Mouse (Mus musculus) hindbrain, embryonic 11.5 days (tissue): Measurements from ENCODE around the gene Gmfb. TPM values are rescaled to one million over a fixed set of nuclear protein-coding genes. Genes with fewer than 3 reads are reported as not detected.

Experiments
- ATAC-seq: fragments of 200-750 bp; cut with Nextera tagmentation; 2 replicates; pipeline ENCODE4 v1.8.0; 2017; ENCODE audit warnings: mild to moderate bottlenecking, moderate TSS enrichment, moderate library complexity; ENCODE audit not compliant: low FRiP score
- DNase-seq: peaks from one replicate; pipeline ENCODE4 v3.0.0-alpha.2; 2015; ENCODE audit warnings: low spot score
- H3K27ac ChIP-seq: fragments of 300-500 bp; sonication (generic); 2 replicates; pipeline ENCODE4 v1.5.1; 2014; ENCODE audit warnings: mild to moderate bottlenecking, low read depth, low read length
- H3K27me3 ChIP-seq: fragments of 300-500 bp; sonication (generic); 2 replicates; pipeline ENCODE4 v1.6.1; 2014; ENCODE audit warnings: mild to moderate bottlenecking, low read length, moderate library complexity, mixed read lengths; ENCODE audit not compliant: control insufficient read depth, insufficient read depth
- H3K36me3 ChIP-seq: fragments of 300-500 bp; sonication (generic); 2 replicates; pipeline ENCODE4 v1.6.1; 2014; ENCODE audit warnings: mild to moderate bottlenecking, low read length, moderate library complexity, mixed read lengths; ENCODE audit not compliant: control insufficient read depth, insufficient read depth
- H3K4me1 ChIP-seq: fragments of 300-500 bp; sonication (generic); replicated peaks from 2 replicates; pipeline ENCODE4 v1.6.1; 2014; ENCODE audit warnings: low read length, mixed read lengths; ENCODE audit not compliant: control insufficient read depth, insufficient read depth
- H3K4me2 ChIP-seq: fragments of 300-500 bp; sonication (generic); replicated peaks from 2 replicates; pipeline ENCODE4 v1.6.1; 2014; ENCODE audit warnings: mild to moderate bottlenecking, low read depth, low read length
- H3K4me3 ChIP-seq: fragments of 300-500 bp; sonication (generic); 2 replicates; pipeline ENCODE4 v1.5.1; 2014; ENCODE audit warnings: low read depth, low read length
- H3K9ac ChIP-seq: fragments of 300-500 bp; sonication (generic); 2 replicates; pipeline ENCODE4 v1.6.1; 2014; ENCODE audit warnings: low read depth, low read length
- H3K9me3 ChIP-seq: fragments of 300-500 bp; sonication (generic); 2 replicates; pipeline ENCODE4 v1.6.1; 2016; ENCODE audit warnings: low read length; ENCODE audit not compliant: control insufficient read depth
- WGBS: fragments of 180-500 bp; shearing (Covaris S2); extraction: QIAGEN DNeasy Blood & Tissue Kit; methylation state at CpG from one replicate; pipeline ENCODE4 v1.1.7; 2014; 5-methylcytosine and 5-hydroxymethylcytosine counted together
- polyA plus RNA-seq: library from polyadenylated mRNA; unstranded; fragments of >200 nt; fragmentation: Nextera tagmentation; extraction: Ambion mirVana; gene quantifications from 2 replicates; pipeline ENCODE4 v1.2.1, GENCODE M21; 2014

Gene Gmfb
- polyA plus RNA-seq, 1 experiment from 2014 or later: 108 TPM

DNA sequence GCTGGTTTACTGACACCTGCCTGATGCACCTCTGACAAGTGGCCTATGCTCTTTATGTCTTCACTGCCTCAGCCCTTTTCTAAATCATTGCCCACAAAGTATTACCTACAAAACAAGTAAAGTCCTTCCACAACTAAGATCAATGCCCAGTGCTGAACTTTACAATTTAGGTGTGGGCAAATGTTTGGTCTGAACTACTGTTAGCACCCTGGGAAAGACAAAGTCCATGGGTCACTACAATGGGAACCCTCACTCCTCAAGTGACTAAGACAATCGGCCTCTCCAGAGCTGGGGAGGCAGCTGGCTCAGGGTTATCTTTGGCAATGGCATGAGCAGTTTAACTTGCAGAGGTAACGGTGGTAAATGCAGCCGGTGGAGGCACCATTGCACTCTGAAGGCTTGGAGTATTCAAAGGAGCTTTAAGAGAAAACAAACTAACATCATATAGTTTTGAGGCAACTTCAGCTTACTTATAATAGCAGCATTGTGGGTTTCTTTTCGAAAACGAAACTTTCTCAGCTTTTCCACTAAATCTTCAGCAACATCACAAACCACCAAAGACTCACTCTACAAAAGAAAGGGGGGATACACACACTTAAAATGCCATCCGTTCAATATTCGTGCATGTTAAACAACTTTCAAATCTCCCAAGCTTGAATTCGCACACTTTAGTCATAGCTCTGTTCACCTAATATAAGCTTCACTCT lies 5.0 kb downstream of the Gmfb start:
- H3K4me1 ChIP-seq: peaks cover 3% of the 10 kb centered on the region; the same call in 1 of the 2 replicates
- no peak overlapping the region for H3K4me3 ChIP-seq
- no peaks in the 10 kb centered on the region for H3K9me3 ChIP-seq
- DNase-seq: no peak
- no peaks in the 10 kb centered on the region for H3K27me3 ChIP-seq
- H3K4me2 ChIP-seq: no peak overlapping the region
- H3K27ac ChIP-seq: no peak overlapping the region
- H3K9ac ChIP-seq: no peak overlapping the region
- ATAC-seq: no peak
- H3K36me3 ChIP-seq: no peaks in the 10 kb centered on the region
- WGBS: 91% methylated on average over 8 of the region's 8 CpGs

DNA sequence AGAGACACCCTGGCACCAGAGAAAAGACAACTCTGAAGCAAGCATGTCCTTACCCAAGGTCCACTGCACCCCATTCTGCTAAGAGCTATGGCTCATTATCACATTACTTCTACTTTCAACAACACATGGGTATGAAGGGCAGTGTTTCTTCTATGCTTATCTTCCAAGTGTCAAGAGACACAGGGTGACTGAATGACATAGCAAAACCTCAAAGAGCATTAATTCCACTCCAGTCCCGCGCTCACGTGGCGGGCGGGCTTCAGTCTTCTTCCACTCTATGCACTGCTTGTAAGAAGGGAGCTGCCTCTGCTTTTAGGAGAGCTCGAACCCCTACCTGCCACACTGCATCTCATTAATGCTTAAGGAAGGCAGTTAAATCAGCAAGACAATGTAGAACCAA lies 6.4 kb downstream of the Gmfb start:
- WGBS: 81% methylated on average over 6 of the region's 6 CpGs
- DNase-seq: no peak
- Histone ChIP-seq H3K27me3 (no peaks in the 10 kb centered on the region), H3K27ac (no peak overlapping the region), H3K9me3 (no peaks in the 10 kb centered on the region), H3K4me2 (no peak overlapping the region), H3K9ac (no peak overlapping the region), H3K4me3 (no peak overlapping the region), H3K4me1 (no peaks in the 10 kb centered on the region), H3K36me3 (no peaks in the 10 kb centered on the region)
- ATAC-seq: no peak

DNA sequence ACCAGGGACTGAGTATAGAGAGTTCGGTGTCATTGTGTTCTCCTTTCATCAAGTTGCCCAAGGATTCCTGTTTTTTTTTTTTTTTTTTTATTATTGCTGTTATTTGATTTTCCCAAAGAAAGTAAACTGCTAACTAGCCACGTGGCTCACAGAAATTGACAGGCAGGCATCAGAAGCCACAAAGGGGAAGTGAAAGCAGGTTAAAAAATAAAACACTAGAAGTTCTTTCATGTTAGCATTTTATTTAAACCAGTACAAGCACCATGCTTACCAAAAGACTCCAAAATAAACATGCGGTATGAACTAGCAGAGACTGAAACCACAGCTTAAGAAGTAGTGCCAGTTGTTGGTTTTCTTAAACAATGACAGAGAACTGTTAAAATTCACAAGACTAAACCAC lies 14.1 kb downstream of the Gmfb start:
- H3K4me3 ChIP-seq: no peak overlapping the region
- DNase-seq (no peak), ATAC-seq (no peak)
- no peaks in the 10 kb centered on the region for H3K27me3 ChIP-seq
- H3K36me3 ChIP-seq: no peaks in the 10 kb centered on the region
- 85% methylated on average over 3 of the region's 3 CpGs for WGBS
- H3K4me1 ChIP-seq: no peaks in the 10 kb centered on the region
- H3K27ac ChIP-seq: no peak overlapping the region
- no peak overlapping the region for H3K4me2 ChIP-seq
- no peak overlapping the region for H3K9ac ChIP-seq
- H3K9me3 ChIP-seq: no peaks in the 10 kb centered on the region

DNA sequence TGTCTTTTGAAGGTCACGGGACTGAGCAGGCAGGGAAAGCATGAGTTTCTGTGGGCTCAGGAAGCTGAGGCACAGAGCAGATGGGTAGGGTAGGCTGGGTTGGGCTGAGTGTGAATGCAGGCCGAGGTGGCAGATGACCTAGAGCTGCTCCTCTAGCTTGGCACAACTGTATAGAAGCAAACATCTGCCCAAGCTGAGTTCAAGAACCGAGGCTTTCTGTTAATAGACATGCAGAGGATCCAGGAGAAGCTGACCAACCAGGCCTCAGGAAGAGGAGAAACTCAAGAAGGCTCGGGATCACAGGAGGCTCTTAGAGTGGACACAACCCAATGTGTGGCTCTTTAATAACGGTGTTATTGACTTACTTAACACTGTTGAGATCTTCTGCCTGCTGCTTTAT lies 15.9 kb downstream of the Gmfb start:
- no peak overlapping the region for H3K9ac ChIP-seq
- no peak for ATAC-seq
- no peaks in the 10 kb centered on the region for H3K36me3 ChIP-seq
- 85% methylated on average over 5 of the region's 5 CpGs for WGBS
- H3K27ac ChIP-seq: no peak overlapping the region
- H3K4me3 ChIP-seq: no peak overlapping the region
- no peaks in the 10 kb centered on the region for H3K27me3 ChIP-seq
- DNase-seq: no peak
- no peak overlapping the region for H3K4me2 ChIP-seq
- no peaks in the 10 kb centered on the region for H3K9me3 ChIP-seq
- H3K4me1 ChIP-seq: no peaks in the 10 kb centered on the region

DNA sequence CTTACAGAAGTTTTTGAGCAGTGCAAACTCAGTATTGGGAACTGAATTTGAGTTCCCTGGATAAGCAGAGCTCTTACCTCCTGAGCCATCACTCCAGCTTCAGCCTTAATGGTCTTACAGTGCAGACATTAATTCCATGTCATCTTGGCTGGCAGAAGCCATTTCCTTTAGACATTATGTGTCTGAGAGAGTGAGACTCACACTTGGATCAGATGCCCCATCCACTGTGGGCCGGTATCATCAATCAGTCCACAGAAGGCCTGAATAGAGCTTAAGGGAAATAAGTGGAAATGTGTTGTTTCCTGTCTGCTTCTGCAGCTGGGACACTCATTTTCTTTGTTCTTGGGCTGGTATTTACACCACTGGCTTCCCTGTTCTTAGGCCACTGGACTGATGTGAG lies 18.3 kb downstream of the Gmfb start:
- Histone ChIP-seq H3K9ac (no peak overlapping the region), H3K4me1 (no peaks in the 10 kb centered on the region), H3K4me3 (no peak overlapping the region), H3K36me3 (no peaks in the 10 kb centered on the region), H3K4me2 (no peak overlapping the region), H3K27me3 (no peaks in the 10 kb centered on the region), H3K27ac (no peak overlapping the region), H3K9me3 (no peaks in the 10 kb centered on the region)
- 91% methylated on average over 1 of the region's 1 CpGs for WGBS
- no peak for ATAC-seq
- no peak for DNase-seq

DNA sequence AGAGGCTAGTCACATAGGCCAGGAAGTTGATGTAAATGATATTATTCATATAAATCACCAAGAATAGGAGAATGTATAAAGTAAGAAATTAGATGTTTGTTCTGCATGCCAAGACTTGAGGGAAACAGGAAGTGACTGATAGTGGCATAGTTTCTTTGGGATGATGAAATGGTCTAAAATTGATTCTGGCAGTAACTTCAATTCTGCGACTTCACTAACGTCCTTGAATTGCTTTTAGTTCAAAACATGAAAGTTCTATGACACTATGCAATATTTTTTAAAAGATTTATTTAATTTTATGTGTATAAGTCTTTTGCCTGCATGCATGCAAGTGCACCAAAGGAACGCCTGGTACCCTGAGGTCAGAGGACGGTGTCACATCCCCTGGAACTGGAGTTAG lies 18.8 kb downstream of the Gmfb start:
- Histone ChIP-seq H3K9me3 (no peaks in the 10 kb centered on the region), H3K4me3 (no peak overlapping the region), H3K36me3 (no peaks in the 10 kb centered on the region), H3K9ac (no peak overlapping the region), H3K27me3 (no peaks in the 10 kb centered on the region), H3K4me2 (no peak overlapping the region), H3K27ac (no peak overlapping the region), H3K4me1 (no peaks in the 10 kb centered on the region)
- 92% methylated on average over 4 of the region's 4 CpGs for WGBS
- ATAC-seq (no peak), DNase-seq (no peak)

DNA sequence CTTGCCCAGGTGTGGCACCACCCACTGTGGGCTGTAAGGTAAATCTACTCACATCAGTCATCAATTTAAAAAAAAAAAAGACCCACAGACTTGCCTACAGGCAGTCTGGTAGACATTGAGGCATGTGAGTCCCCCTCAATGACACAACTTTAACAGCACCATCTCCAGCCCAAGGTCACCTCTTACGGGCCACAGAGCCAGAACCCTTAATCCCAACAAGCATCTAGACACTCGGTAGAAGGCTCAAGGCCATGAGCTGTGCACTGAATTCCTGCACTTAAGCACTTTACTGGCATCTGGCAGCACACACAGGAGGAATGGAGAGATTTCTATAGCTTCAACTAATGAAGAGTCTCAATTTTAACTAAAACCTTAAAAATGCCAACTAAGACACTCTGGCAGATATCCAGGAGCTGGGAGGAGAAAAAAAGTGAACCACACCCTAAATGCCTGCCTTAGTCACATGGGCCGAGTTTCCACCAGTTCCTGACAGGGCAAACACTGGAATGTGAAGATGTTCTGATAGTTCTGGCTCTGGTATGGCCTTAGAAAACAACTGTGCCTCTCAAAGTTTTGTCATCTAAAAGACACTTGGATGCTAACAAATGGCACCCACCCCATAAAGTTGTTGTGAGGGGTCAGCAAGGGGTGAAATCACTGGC lies 21.2 kb downstream of the Gmfb start:
- no peak overlapping the region for H3K4me3 ChIP-seq
- DNase-seq (no peak), ATAC-seq (no peak)
- H3K27ac ChIP-seq: no peak overlapping the region
- H3K4me2 ChIP-seq: no peak overlapping the region
- no peaks in the 10 kb centered on the region for H3K4me1 ChIP-seq
- no peaks in the 10 kb centered on the region for H3K9me3 ChIP-seq
- no peaks in the 10 kb centered on the region for H3K36me3 ChIP-seq
- no peaks in the 10 kb centered on the region for H3K27me3 ChIP-seq
- 89% methylated on average over 3 of the region's 3 CpGs for WGBS
- no peak overlapping the region for H3K9ac ChIP-seq

DNA sequence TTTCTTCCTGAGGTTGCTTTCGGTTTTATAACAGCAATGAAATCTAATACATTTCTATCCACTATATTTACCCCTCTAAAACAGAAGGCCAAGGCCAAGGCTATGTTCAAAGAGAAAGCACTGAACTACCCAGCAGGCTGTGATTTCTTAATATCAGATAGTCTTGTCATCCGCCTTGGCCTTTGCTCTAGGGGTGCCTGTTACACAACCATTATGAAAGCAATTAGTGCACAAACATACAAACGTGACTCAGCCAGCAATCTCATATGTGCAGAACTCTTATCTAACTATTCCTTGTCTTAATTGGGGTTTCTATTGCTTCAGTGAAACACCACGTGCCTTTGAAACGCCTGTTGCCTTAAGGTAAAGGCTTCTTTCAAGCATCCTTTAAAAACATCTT lies 27.9 kb downstream of the Gmfb start:
- 90% methylated on average over 5 of the region's 5 CpGs for WGBS
- DNase-seq (no peak), ATAC-seq (no peak)
- no peaks in the 10 kb centered on the region for H3K36me3 ChIP-seq
- no peaks in the 10 kb centered on the region for H3K9me3 ChIP-seq
- H3K4me3 ChIP-seq: no peak overlapping the region
- H3K27me3 ChIP-seq: no peaks in the 10 kb centered on the region
- no peak overlapping the region for H3K9ac ChIP-seq
- H3K4me1 ChIP-seq: no peaks in the 10 kb centered on the region
- H3K27ac ChIP-seq: no peak overlapping the region
- no peak overlapping the region for H3K4me2 ChIP-seq

DNA sequence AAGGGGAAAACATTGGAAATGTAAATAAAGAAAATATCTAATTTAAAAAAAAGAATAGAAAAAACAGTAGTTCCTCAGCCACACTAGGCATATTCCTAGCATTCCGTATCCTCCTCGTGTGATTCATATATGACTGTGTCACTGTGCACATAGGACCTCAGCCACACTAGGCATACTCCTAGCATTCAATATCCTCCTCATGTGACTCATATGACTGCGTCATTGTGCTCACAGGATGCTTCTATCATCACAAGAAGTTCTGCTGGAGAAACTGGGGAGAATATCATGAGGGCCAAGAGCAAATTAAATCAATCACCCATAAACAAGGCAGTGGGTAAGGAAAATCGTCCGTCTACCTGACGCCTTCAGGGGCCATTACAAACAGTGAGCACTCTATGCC lies 31.3 kb downstream of the Gmfb start:
- H3K27me3 ChIP-seq: no peaks in the 10 kb centered on the region
- H3K4me1 ChIP-seq: 0 out of 2 replicates have a peak, but pooled peaks cover 2% of the 10 kb centered on the region
- ATAC-seq (no peak), DNase-seq (no peak)
- H3K27ac ChIP-seq: no peak overlapping the region
- H3K4me2 ChIP-seq: no peak overlapping the region
- no peak overlapping the region for H3K4me3 ChIP-seq
- no peaks in the 10 kb centered on the region for H3K9me3 ChIP-seq
- WGBS: 91% methylated on average over 6 of the region's 6 CpGs
- H3K36me3 ChIP-seq: no peaks in the 10 kb centered on the region
- no peak overlapping the region for H3K9ac ChIP-seq
